Mouse (Mus musculus) embryonic facial prominence, embryonic 11.5 days (tissue): ENCODE data around the gene Klf6. TPM values are rescaled to one million over a fixed set of nuclear protein-coding genes. Genes with fewer than 3 reads are reported as not detected.

ENCODE experiments used
- ATAC-seq: fragments of 200-750 bp; cut with Nextera tagmentation; replicated peaks from 2 replicates; pipeline ENCODE4 v1.8.0; 2017; ENCODE audit warnings: low read depth; ENCODE audit not compliant: insufficient number of reproducible peaks, low FRiP score, low TSS enrichment
- DNase-seq: peaks from one replicate; pipeline ENCODE4 v3.0.0-alpha.2; 2015; ENCODE audit warnings: low spot score
- H3K27ac ChIP-seq: fragments of 300-500 bp; sonication (generic); replicated peaks from 2 replicates; pipeline ENCODE4 v1.5.1; 2014; ENCODE audit warnings: mild to moderate bottlenecking, low read depth, low read length, control low read depth
- H3K27me3 ChIP-seq: fragments of 300-500 bp; sonication (generic); 2 replicates; pipeline ENCODE4 v1.6.1; 2014; ENCODE audit warnings: mild to moderate bottlenecking, low read length, moderate library complexity, mixed read lengths; ENCODE audit not compliant: control insufficient read depth, insufficient read depth
- H3K36me3 ChIP-seq: fragments of 300-500 bp; sonication (generic); replicated peaks from 2 replicates; pipeline ENCODE4 v1.6.1; 2014; ENCODE audit warnings: low read depth, mild to moderate bottlenecking, low read length, moderate library complexity, mixed read lengths; ENCODE audit not compliant: control insufficient read depth, insufficient read depth
- H3K4me1 ChIP-seq: fragments of 300-500 bp; sonication (generic); 2 replicates; pipeline ENCODE4 v1.6.1; 2014; ENCODE audit warnings: low read length, mixed read lengths; ENCODE audit not compliant: control insufficient read depth, insufficient read depth
- H3K4me2 ChIP-seq: fragments of 300-500 bp; sonication (generic); 2 replicates; pipeline ENCODE4 v1.6.1; 2014; ENCODE audit warnings: low read depth, mild to moderate bottlenecking, control low read depth, low read length, moderate library complexity
- H3K4me3 ChIP-seq: fragments of 300-500 bp; sonication (generic); 2 replicates; pipeline ENCODE4 v1.5.1; 2014; ENCODE audit warnings: low read depth, low read length, control low read depth
- H3K9ac ChIP-seq: fragments of 300-500 bp; sonication (generic); replicated peaks from 2 replicates; pipeline ENCODE4 v1.6.1; 2014; ENCODE audit warnings: mild to moderate bottlenecking, control low read depth, low read length
- H3K9me3 ChIP-seq: fragments of 300-500 bp; sonication (generic); replicated peaks from 2 replicates; pipeline ENCODE4 v1.6.1; 2016; ENCODE audit warnings: mild to moderate bottlenecking, low read length, inconsistent platforms, mixed read lengths; ENCODE audit not compliant: control insufficient read depth
- WGBS: fragments of 180-500 bp; shearing (Covaris S2); extraction: QIAGEN DNeasy Blood & Tissue Kit; methylation state at CpG from one replicate; pipeline ENCODE4 v1.1.7; 2014; 5-methylcytosine and 5-hydroxymethylcytosine counted together
- polyA plus RNA-seq: library from polyadenylated mRNA; unstranded; fragments of >200 nt; fragmentation: Nextera tagmentation; extraction: Ambion mirVana; gene quantifications from 2 replicates; pipeline ENCODE4 v1.2.1, GENCODE M21; 2014

Klf6 gene
- polyA plus RNA-seq: 43.6 and 55.5 TPM in 2 replicates

DNA sequence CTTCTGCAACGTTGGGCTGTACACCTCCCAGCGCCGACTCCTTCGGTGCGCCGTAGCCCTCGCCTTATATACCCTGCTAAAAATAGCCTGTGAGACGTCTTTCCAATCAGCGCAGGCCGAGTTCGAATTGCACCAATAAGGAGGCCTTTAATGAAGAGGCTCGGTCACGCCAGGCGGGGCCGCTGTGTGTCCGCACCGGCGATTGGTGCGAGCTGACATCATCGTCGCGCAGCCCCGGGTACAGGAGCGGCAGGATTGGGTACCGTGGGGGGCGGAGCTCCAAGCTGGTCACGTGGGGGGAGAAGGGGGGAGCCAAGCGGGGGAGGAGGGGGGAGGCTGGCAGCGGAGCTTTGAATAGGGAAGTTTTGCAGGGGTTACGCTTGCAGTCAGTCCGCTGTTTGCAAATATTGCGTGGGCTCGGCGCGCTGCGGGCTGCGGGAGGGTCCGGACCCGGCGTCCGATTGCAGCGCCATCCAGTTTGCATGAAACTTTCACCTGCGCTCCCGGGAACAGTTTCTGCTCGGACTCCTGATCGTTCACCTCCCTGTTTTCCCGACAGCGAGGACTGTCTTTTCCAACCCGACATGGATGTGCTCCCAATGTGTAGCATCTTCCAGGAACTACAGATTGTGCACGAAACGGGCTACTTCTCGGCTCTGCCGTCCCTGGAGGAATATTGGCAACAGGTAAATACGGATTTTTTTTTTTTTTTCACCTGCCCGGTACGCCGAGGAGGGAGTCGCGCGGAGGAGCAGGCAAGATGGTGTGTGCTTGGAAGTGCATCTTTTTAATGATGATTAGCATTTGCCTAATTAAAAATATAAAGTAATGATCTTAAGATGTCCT is at the start of gene Klf6:
Gene Klf6, plus strand, starts transcription at position 326 of the 846 bp plus-strand sequence.
- peak; percentile 99 for ATAC-seq
- DNase-seq: peak; percentile 99

DNA sequence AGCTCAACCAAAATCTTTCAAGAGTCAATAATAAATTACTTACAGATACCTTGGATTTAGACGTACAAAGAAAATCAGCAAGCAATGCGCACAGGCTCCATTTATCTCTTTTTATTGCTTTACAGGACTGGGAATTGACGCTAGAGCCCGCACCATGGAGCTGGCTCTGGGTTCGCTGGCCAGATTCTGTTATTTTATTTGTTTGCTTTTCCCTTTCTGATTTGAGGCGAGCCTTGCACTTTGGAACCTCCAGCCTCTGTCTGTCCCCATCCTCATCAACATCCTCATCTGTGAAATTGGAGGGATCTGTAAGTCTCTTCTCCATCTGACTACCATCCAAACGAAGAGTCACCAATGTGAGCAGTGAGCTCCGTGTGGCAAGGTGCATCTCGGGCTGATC is 47.8 kb upstream of the Klf6 start:
- 89% methylated on average over 9 of the region's 9 CpGs for WGBS
- no peaks in the 10 kb centered on the region for H3K9me3 ChIP-seq
- no peak for DNase-seq
- H3K27me3 ChIP-seq: no peaks in the 10 kb centered on the region
- H3K4me1 ChIP-seq: no peaks in the 10 kb centered on the region
- H3K4me3 ChIP-seq: no peak overlapping the region
- no peaks in the 10 kb centered on the region for H3K36me3 ChIP-seq
- H3K27ac ChIP-seq: no peak overlapping the region
- H3K4me2 ChIP-seq: no peak overlapping the region
- H3K9ac ChIP-seq: no peak overlapping the region
- no peak for ATAC-seq

More for the DNA sequence above, at the start of gene Klf6:
- peak within 1 kb of the TSS; percentile 84 for H3K4me2 ChIP-seq
- under 1% methylated on average over 59 of the region's 60 CpGs for WGBS
- no peaks in the 10 kb centered on the region; the same call in 1 of the 2 replicates for H3K36me3 ChIP-seq
- H3K9me3 ChIP-seq: no peaks in the 10 kb centered on the region
- no peaks in the 10 kb centered on the region for H3K27me3 ChIP-seq
- no peaks in the 10 kb centered on the region for H3K4me1 ChIP-seq
- peak within 1 kb of the TSS; percentile 96 for H3K27ac ChIP-seq
- peak within 1 kb of the TSS; percentile 89 for H3K9ac ChIP-seq
- H3K4me3 ChIP-seq: peak within 1 kb of the TSS; percentile 61

DNA sequence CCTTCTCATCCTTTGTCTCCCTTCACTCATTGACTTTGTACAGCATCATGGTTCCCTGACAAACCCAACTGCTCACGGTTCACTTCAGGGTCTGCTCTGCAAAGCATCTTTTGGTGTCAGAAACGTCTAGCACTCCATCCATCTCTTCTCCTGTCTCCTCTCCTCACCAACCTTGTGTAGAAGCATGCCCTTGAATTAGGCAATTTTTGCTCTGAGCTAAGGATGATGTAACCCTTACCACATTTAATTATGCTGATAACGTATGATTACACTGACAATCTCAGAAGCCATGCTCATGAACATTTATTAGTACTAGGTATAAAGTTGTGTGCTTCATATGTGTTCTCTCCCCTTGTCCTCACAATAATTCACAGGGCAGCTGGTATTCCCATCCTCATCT is 44.0 kb upstream of the Klf6 start:
- WGBS: 86% methylated on average over 3 of the region's 3 CpGs
- H3K9ac ChIP-seq: no peak overlapping the region
- no peak overlapping the region for H3K27ac ChIP-seq
- ATAC-seq (no peak), DNase-seq (no peak)
- no peaks in the 10 kb centered on the region for H3K27me3 ChIP-seq
- no peaks in the 10 kb centered on the region for H3K4me1 ChIP-seq
- H3K4me2 ChIP-seq: no peak overlapping the region
- H3K9me3 ChIP-seq: no peaks in the 10 kb centered on the region
- no peak overlapping the region for H3K4me3 ChIP-seq
- H3K36me3 ChIP-seq: no peaks in the 10 kb centered on the region

- Histone ChIP-seq H3K27ac (no peak overlapping the region), H3K9ac (no peak overlapping the region), H3K27me3 (no peaks in the 10 kb centered on the region), H3K9me3 (no peaks in the 10 kb centered on the region), H3K36me3 (no peaks in the 10 kb centered on the region), H3K4me1 (no peaks in the 10 kb centered on the region), H3K4me2 (no peak overlapping the region), H3K4me3 (no peak overlapping the region)
- 70% methylated on average over 3 of the region's 3 CpGs for WGBS
- no peak for ATAC-seq
- DNase-seq: no peak
Observed at GRCm38 (mm10) chr13:5819173-5819572, 42.1 kb upstream of the Klf6 start.

GRCm38 (mm10) chr13:5822586-5822985 is 38.7 kb upstream of the Klf6 start:
- DNase-seq (no peak), ATAC-seq (no peak)
- no peaks in the 10 kb centered on the region for H3K4me1 ChIP-seq
- H3K27me3 ChIP-seq: no peaks in the 10 kb centered on the region
- H3K36me3 ChIP-seq: no peaks in the 10 kb centered on the region
- no peaks in the 10 kb centered on the region for H3K9me3 ChIP-seq
- H3K27ac ChIP-seq: no peak overlapping the region
- H3K9ac ChIP-seq: no peak overlapping the region
- H3K4me2 ChIP-seq: no peak overlapping the region
- H3K4me3 ChIP-seq: no peak overlapping the region
- WGBS: 58% methylated on average over 11 of the region's 11 CpGs

DNA sequence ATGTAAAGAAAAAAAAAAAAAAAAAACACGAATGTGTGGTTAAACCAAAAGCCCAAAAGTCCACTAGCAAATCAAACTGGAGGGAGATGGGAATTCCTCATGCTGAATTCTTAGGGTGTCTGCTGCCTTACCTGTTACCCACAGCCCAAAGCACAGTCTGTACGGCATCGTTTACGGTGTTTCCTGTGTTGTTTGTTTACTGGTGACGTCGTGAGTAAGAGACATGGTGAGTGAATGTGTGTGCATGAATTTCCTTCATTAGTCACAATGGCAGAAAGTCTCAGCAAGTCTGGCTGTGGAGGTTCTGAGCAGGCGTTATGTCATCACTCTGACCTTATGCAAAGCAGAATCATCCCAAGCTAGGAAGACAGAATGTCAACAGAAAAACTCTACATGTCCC is 38.1 kb upstream of the Klf6 start:
- no peaks in the 10 kb centered on the region for H3K4me1 ChIP-seq
- 83% methylated on average over 7 of the region's 7 CpGs for WGBS
- no peaks in the 10 kb centered on the region for H3K36me3 ChIP-seq
- no peak for ATAC-seq
- no peak overlapping the region for H3K4me3 ChIP-seq
- no peaks in the 10 kb centered on the region for H3K9me3 ChIP-seq
- H3K27ac ChIP-seq: no peak overlapping the region
- H3K9ac ChIP-seq: no peak overlapping the region
- no peaks in the 10 kb centered on the region for H3K27me3 ChIP-seq
- H3K4me2 ChIP-seq: no peak overlapping the region
- DNase-seq: no peak

DNA sequence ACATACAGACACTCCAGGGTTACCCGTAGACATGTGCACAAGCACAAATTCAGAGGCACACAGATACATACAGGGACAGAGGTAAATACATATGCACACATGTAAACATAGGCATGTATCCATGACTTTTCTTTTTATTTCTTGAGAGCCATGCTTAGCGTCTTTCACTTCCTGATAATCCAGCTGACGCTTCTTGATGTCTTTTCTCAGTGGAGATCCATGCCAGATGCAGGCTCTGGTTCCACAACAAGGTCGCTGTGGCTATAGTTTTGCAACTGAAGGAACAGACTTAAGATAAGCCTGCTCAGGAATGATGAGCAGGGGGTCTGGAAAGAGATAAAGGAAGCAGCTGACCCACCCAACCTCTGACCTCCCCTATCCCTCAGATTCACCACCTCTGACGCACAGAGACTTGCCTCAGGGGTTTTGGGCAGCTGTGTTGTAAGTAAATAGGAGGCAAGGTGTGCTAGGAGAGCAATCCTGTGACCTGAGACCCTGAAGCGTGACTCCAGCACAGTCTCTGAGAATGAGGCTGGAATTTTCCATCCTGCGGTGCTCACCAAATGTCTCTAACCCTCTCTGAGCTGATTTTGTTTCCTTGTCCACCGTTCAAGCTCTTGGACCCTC is 37.0 kb upstream of the Klf6 start:
- H3K9me3 ChIP-seq: no peaks in the 10 kb centered on the region
- H3K36me3 ChIP-seq: no peaks in the 10 kb centered on the region
- ATAC-seq: no peak
- no peak overlapping the region for H3K4me2 ChIP-seq
- H3K4me1 ChIP-seq: no peaks in the 10 kb centered on the region
- 53% methylated on average over 8 of the region's 8 CpGs for WGBS
- no peak for DNase-seq
- H3K4me3 ChIP-seq: no peak overlapping the region
- no peak overlapping the region for H3K9ac ChIP-seq
- no peaks in the 10 kb centered on the region for H3K27me3 ChIP-seq
- H3K27ac ChIP-seq: no peak overlapping the region

GRCm38 (mm10) chr13:5826170-5826827 is 35.0 kb upstream of the Klf6 start:
- ATAC-seq (0 out of 2 replicates have a peak, but pooled peaks have one; percentile 34), DNase-seq (peak; percentile 69)
- H3K27me3 ChIP-seq: no peaks in the 10 kb centered on the region
- H3K9ac ChIP-seq: no peak overlapping the region
- no peak overlapping the region for H3K4me3 ChIP-seq
- WGBS: 35% methylated on average over 9 of the region's 9 CpGs
- no peaks in the 10 kb centered on the region for H3K4me1 ChIP-seq
- H3K27ac ChIP-seq: no peak overlapping the region
- no peak overlapping the region for H3K4me2 ChIP-seq
- no peaks in the 10 kb centered on the region for H3K36me3 ChIP-seq
- no peaks in the 10 kb centered on the region for H3K9me3 ChIP-seq
